Mouse (Mus musculus): Measurements from ENCODE around the gene Mycbpap. TPM values are rescaled to one million over a fixed set of nuclear protein-coding genes. Genes with fewer than 3 reads are reported as not detected.

The Mycbpap gene
- total and polyA plus RNA-seq, 3 experiments = 0.08 to 3.1 (median 1.1) TPM

GRCm38 (mm10) chr11:94481963-94482362 lies 39.6 kb downstream of the Mycbpap start:
- Histone ChIP-seq H3K4me2 (ENCODE audit: insufficient read depth, low read depth, poor library complexity, severe bottlenecking) (no peak overlapping the region), H3K4me3 (replicated peaks in 1 of 3; ENCODE audit: low read depth in 2 of 3, low read length in 2 of 3, poor library complexity in 1 of 3) (no peak overlapping the region), H3K9me3 (replicated peaks; ENCODE audit: low read length) (no peaks in the 10 kb centered on the region), H3K27me3 (replicated peaks) (peaks cover 89% of the 10 kb centered on the region), H3K36me3 (replicated peaks in 1 of 2; ENCODE audit: control insufficient read depth in 1 of 2, insufficient read depth in 1 of 2, low read length in 1 of 2) (no peaks in the 10 kb centered on the region), H3K4me1 (ENCODE audit: control insufficient read depth in 1 of 2, insufficient read depth in 2 of 2) (peaks cover 3 to 4% of the 10 kb centered on the region in 2 experiments; a peak in 2 of 4 replicates), H3K9ac (ENCODE audit: insufficient read depth, low read depth) (no peak overlapping the region), H3K27ac (ENCODE audit: insufficient read depth, low read depth) (no peak overlapping the region), H3K79me2 (replicated peaks; ENCODE audit: control insufficient read depth, extremely low read depth, insufficient read depth, poor library complexity, severe bottlenecking) (no peaks in the 10 kb centered on the region)
- in situ Hi-C loops (cut with MboI; ENCODE audit: low pct_ligation_motif_present, low pct_unique_long_range_greater_than_20kb, low sequenced_read_pairs) (loop anchor here (5.0 to 10.0 kb wide), 3 partner anchors 60 to 347 kb away; no protein-coding TSS in a partner anchor), dilution Hi-C loops (cut with MboI; ENCODE audit: extremely low pct_ligation_motif_present, extremely low pct_unique_long_range_greater_than_20kb, low sequenced_read_pairs) (no loop called here)
- no peak for DNase-seq (ENCODE audit: extremely low read depth)
- no peak for TF ChIP-seq SMC3 (IDR thresholded peaks at IDR 0.05; ENCODE audit: low read depth, low read length)
- no peak for TF ChIP-seq MEF2A (IDR thresholded peaks at IDR 0.05; ENCODE audit: borderline replicate concordance, low read depth, low read length)
- TF ChIP-seq MAZ (IDR thresholded peaks at IDR 0.05; ENCODE audit: low read depth, low read length) = no peak
- no peak for TF ChIP-seq KAT2A (IDR thresholded peaks at IDR 0.05; ENCODE audit: insufficient replicate concordance, low read length)
- no peak for TF ChIP-seq USF2 (conservative IDR thresholded peaks at IDR 0.05; ENCODE audit: low read depth, low read length)
- no peak for TF ChIP-seq NRF1 (IDR thresholded peaks at IDR 0.05; ENCODE audit: low read depth, low read length)

GRCm38 (mm10) chr11:94480382-94480781 lies 41.2 kb downstream of the Mycbpap start:
- no peak for DNase-seq (ENCODE audit: extremely low read depth)
- H3K79me2 ChIP-seq (replicated peaks; ENCODE audit: control insufficient read depth, extremely low read depth, insufficient read depth, poor library complexity, severe bottlenecking) = no peaks in the 10 kb centered on the region
- H3K4me2 ChIP-seq (ENCODE audit: insufficient read depth, low read depth, poor library complexity, severe bottlenecking) = no peak overlapping the region
- H3K36me3 ChIP-seq (replicated peaks in 1 of 2; ENCODE audit: control insufficient read depth in 1 of 2, insufficient read depth in 1 of 2, low read length in 1 of 2) = no peaks in the 10 kb centered on the region
- no peak overlapping the region for H3K4me3 ChIP-seq (replicated peaks in 1 of 3; ENCODE audit: low read depth in 2 of 3, low read length in 2 of 3, poor library complexity in 1 of 3)
- dilution Hi-C loops (cut with MboI; ENCODE audit: extremely low pct_ligation_motif_present, extremely low pct_unique_long_range_greater_than_20kb, low sequenced_read_pairs) (no loop called here), in situ Hi-C loops (cut with MboI; ENCODE audit: low pct_ligation_motif_present, low pct_unique_long_range_greater_than_20kb, low sequenced_read_pairs) (loop anchor here (5.0 to 10.0 kb wide), 3 partner anchors 58 to 346 kb away; no protein-coding TSS in a partner anchor)
- H3K9me3 ChIP-seq (replicated peaks; ENCODE audit: low read length) = no peaks in the 10 kb centered on the region
- TF ChIP-seq MAFK (IDR thresholded peaks at IDR 0.05; ENCODE audit: insufficient replicate concordance, low read length) (no peak), JUN (IDR thresholded peaks at IDR 0.05; ENCODE audit: insufficient read depth, low read depth, low read length) (no peak), RCOR1 (conservative IDR thresholded peaks at IDR 0.05; ENCODE audit: low read depth, low read length) (no peak), HCFC1 (IDR thresholded peaks at IDR 0.05; ENCODE audit: low read depth, low read length) (no peak)
- no peak overlapping the region for H3K9ac ChIP-seq (ENCODE audit: insufficient read depth, low read depth)
- H3K27me3 ChIP-seq (replicated peaks) = peaks cover 91% of the 10 kb centered on the region
- no peak overlapping the region for H3K27ac ChIP-seq (ENCODE audit: insufficient read depth, low read depth)
- H3K4me1 ChIP-seq (ENCODE audit: control insufficient read depth in 1 of 2, insufficient read depth in 2 of 2) = peaks cover 6 to 12% of the 10 kb centered on the region in 2 experiments

GRCm38 (mm10) chr11:94477651-94478050 lies 43.9 kb downstream of the Mycbpap start:
- no peak overlapping the region for H3K27ac ChIP-seq (ENCODE audit: insufficient read depth, low read depth)
- H3K36me3 ChIP-seq (replicated peaks in 1 of 2; ENCODE audit: control insufficient read depth in 1 of 2, insufficient read depth in 1 of 2, low read length in 1 of 2) = no peaks in the 10 kb centered on the region
- H3K4me3 ChIP-seq (replicated peaks in 1 of 3; ENCODE audit: low read depth in 2 of 3, low read length in 2 of 3, poor library complexity in 1 of 3) = no peak overlapping the region
- dilution Hi-C loops (cut with MboI; ENCODE audit: extremely low pct_ligation_motif_present, extremely low pct_unique_long_range_greater_than_20kb, low sequenced_read_pairs) (no loop called here), in situ Hi-C loops (cut with MboI; ENCODE audit: low pct_ligation_motif_present, low pct_unique_long_range_greater_than_20kb, low sequenced_read_pairs) (no loop called here)
- H3K4me2 ChIP-seq (ENCODE audit: insufficient read depth, low read depth, poor library complexity, severe bottlenecking) = no peak overlapping the region
- DNase-seq (ENCODE audit: extremely low read depth) = no peak
- H3K27me3 ChIP-seq (replicated peaks) = peaks cover 91% of the 10 kb centered on the region
- no peaks in the 10 kb centered on the region for H3K9me3 ChIP-seq (replicated peaks; ENCODE audit: low read length)
- peaks cover 12 to 33% of the 10 kb centered on the region in 2 experiments for H3K4me1 ChIP-seq (ENCODE audit: control insufficient read depth in 1 of 2, insufficient read depth in 2 of 2)
- H3K79me2 ChIP-seq (replicated peaks; ENCODE audit: control insufficient read depth, extremely low read depth, insufficient read depth, poor library complexity, severe bottlenecking) = no peaks in the 10 kb centered on the region
- no peak overlapping the region for H3K9ac ChIP-seq (ENCODE audit: insufficient read depth, low read depth)
- TF ChIP-seq KAT2A (IDR thresholded peaks at IDR 0.05; ENCODE audit: insufficient replicate concordance, low read length) (no peak), MXI1 (IDR thresholded peaks at IDR 0.05; ENCODE audit: low read depth, low read length) (no peak), GABPA (IDR thresholded peaks at IDR 0.05; ENCODE audit: insufficient replicate concordance, low read depth, low read length) (no peak), EP300 (IDR thresholded peaks at IDR 0.05; ENCODE audit: low read length) (no peak), NRF1 (IDR thresholded peaks at IDR 0.05; ENCODE audit: low read depth, low read length) (no peak), HCFC1 (IDR thresholded peaks at IDR 0.05; ENCODE audit: low read depth, low read length) (no peak), JUN (IDR thresholded peaks at IDR 0.05; ENCODE audit: insufficient read depth, low read depth, low read length) (no peak), POLR2AphosphoS2 (IDR thresholded peaks at IDR 0.05; ENCODE audit: low read depth, low read length) (no peak), MAZ (IDR thresholded peaks at IDR 0.05; ENCODE audit: low read depth, low read length) (no peak), MEF2A (IDR thresholded peaks at IDR 0.05; ENCODE audit: borderline replicate concordance, low read depth, low read length) (no peak), UBTF (IDR thresholded peaks at IDR 0.05; ENCODE audit: low read depth, low read length) (no peak), USF1 (IDR thresholded peaks at IDR 0.05; ENCODE audit: low read depth, low read length) (no peak), SIN3A (IDR thresholded peaks at IDR 0.05; ENCODE audit: low read length) (no peak)

Data from CH12.LX (cell line).